Mouse (Mus musculus) granulocyte monocyte progenitor cell, adult 5-6 weeks (primary cell): ENCODE measurements at regions not wholly inside any gene's neighbourhood (a gene's known extent, or its start where the extent isn't known, plus 50 kb on each side); places are given as distances from the start of the nearest gene placed in this dataset.

Experiments
- ATAC-seq: replicated peaks from 2 replicates; pipeline ENCODE4 v1.8.0; 2016; ENCODE audit warnings: mild to moderate bottlenecking, moderate TSS enrichment, inconsistent platforms; ENCODE audit not compliant: poor library complexity, severe bottlenecking

GRCm38 (mm10) chr12:28922236-28922635, 170.6 kb downstream of the Eipr1 start:
- no peak for ATAC-seq

GRCm38 (mm10) chr12:28925206-28925605, 173.6 kb downstream of the Eipr1 start:
- no peak for ATAC-seq

GRCm38 (mm10) chr12:28939936-28940335, 188.3 kb downstream of the Eipr1 start:
- no peak for ATAC-seq

GRCm38 (mm10) chr12:28948889-28949288, 197.3 kb downstream of the Eipr1 start:
- ATAC-seq, result no peak

- no peak for ATAC-seq
Observed at GRCm38 (mm10) chr12:28949307-28949706, 197.7 kb downstream of the Eipr1 start.

- ATAC-seq, result no peak
Observed at GRCm38 (mm10) chr12:28957155-28957554, 205.6 kb downstream of the Eipr1 start.

GRCm38 (mm10) chr12:28958661-28959060, 207.1 kb downstream of the Eipr1 start:
- ATAC-seq, result no peak

GRCm38 (mm10) chr12:28969671-28970379, 218.2 kb downstream of the Eipr1 start:
- no peak for ATAC-seq

GRCm38 (mm10) chr12:28974571-28975041, 223.0 kb downstream of the Eipr1 start:
- no peak for ATAC-seq

- no peak for ATAC-seq
Observed at GRCm38 (mm10) chr12:28975249-28975648, 223.6 kb downstream of the Eipr1 start.

- ATAC-seq, result no peak
Observed at GRCm38 (mm10) chr12:28979679-28980078, 228.1 kb downstream of the Eipr1 start.

- no peak for ATAC-seq
Observed at GRCm38 (mm10) chr12:28986214-28986613, 234.6 kb downstream of the Eipr1 start.

- no peak for ATAC-seq
Observed at GRCm38 (mm10) chr12:28997474-28998192, 246.0 kb downstream of the Eipr1 start.

- no peak for ATAC-seq
Observed at GRCm38 (mm10) chr12:28999963-29000451, 248.4 kb downstream of the Eipr1 start.

- no peak for ATAC-seq
Observed at GRCm38 (mm10) chr12:29004504-29004903, 252.9 kb downstream of the Eipr1 start.

- ATAC-seq, result no peak
Observed at GRCm38 (mm10) chr12:29014601-29015000, 263.0 kb downstream of the Eipr1 start.

- no peak for ATAC-seq
Observed at GRCm38 (mm10) chr12:29015200-29015862, 263.7 kb downstream of the Eipr1 start.

- ATAC-seq, result no peak
Observed at GRCm38 (mm10) chr12:29021152-29021551, 269.5 kb downstream of the Eipr1 start.

- no peak for ATAC-seq
Observed at GRCm38 (mm10) chr12:29028171-29028570, 276.6 kb downstream of the Eipr1 start.

- ATAC-seq, result no peak
Observed at GRCm38 (mm10) chr12:29029461-29029860, 277.9 kb downstream of the Eipr1 start.

- ATAC-seq, result no peak
Observed at GRCm38 (mm10) chr12:29046009-29046408, 294.4 kb downstream of the Eipr1 start.
